Mouse (Mus musculus): Measurements from ENCODE around the gene Zfp2. TPM values are rescaled to one million over a fixed set of nuclear protein-coding genes. Genes with fewer than 3 reads are reported as not detected.
A peak's percentile ranks its signal among the peaks of the same experiment; 100 is the strongest.

Zfp2 gene
- polyA plus RNA-seq, 1 experiment from 2014 or later: 4.6 TPM

GRCm38 (mm10) chr11:50878641-50879040 lies 37.3 kb downstream of the Zfp2 start:
- no peak for DNase-seq (ENCODE audit: low spot score)

GRCm38 (mm10) chr11:50850989-50851601 lies 64.9 kb downstream of the Zfp2 start:
- DNase-seq (ENCODE audit: low spot score): peak; percentile 13

GRCm38 (mm10) chr11:50850177-50850735 lies 65.7 kb downstream of the Zfp2 start, which contains the start of gene Grm6:
Gene Grm6 (plus strand): TSS chr11:50850685.
- DNase-seq (ENCODE audit: low spot score): peak; percentile 80

- DNase-seq (ENCODE audit: low spot score): peak; percentile 12
Observed at GRCm38 (mm10) chr11:50849310-50849709, 66.7 kb downstream of the Zfp2 start.

Other genes with a start within 250 kb of the Zfp2 start
- gene Zfp354c, start 88.4 kb downstream of the Zfp2 start, polyA plus RNA-seq (2015; fragmentation: Nextera tagmentation; extraction: Ambion mirVana): 7.7 and 7.9 TPM in 2 replicates
- 0.29 and 0.49 TPM in 2 replicates for gene Zfp879, start 74.6 kb downstream of the Zfp2 start, polyA plus RNA-seq (2015; fragmentation: Nextera tagmentation; extraction: Ambion mirVana)
- gene Grm6, start 65.5 kb downstream of the Zfp2 start, polyA plus RNA-seq (2015; fragmentation: Nextera tagmentation; extraction: Ambion mirVana): 0.17 and 0.36 TPM in 2 replicates
- gene Zfp454, start 28.5 kb downstream of the Zfp2 start, polyA plus RNA-seq (2015; fragmentation: Nextera tagmentation; extraction: Ambion mirVana): 0.35 and 0.53 TPM in 2 replicates
- 0.27 and 0.33 TPM in 2 replicates for gene Zfp354b, start 15.5 kb upstream of the Zfp2 start, polyA plus RNA-seq (2015; fragmentation: Nextera tagmentation; extraction: Ambion mirVana)
- gene 4933414I15Rik, start 27.6 kb upstream of the Zfp2 start, polyA plus RNA-seq (2015; fragmentation: Nextera tagmentation; extraction: Ambion mirVana): not detected in 2 replicates
- gene Prop1, start 37.6 kb upstream of the Zfp2 start, polyA plus RNA-seq (2015; fragmentation: Nextera tagmentation; extraction: Ambion mirVana): not detected in 2 replicates
- not detected in 2 replicates for gene Olfr1378, start 50.4 kb upstream of the Zfp2 start, polyA plus RNA-seq (2015; fragmentation: Nextera tagmentation; extraction: Ambion mirVana)
- gene Olfr1377, start 65.8 kb upstream of the Zfp2 start, polyA plus RNA-seq (2015; fragmentation: Nextera tagmentation; extraction: Ambion mirVana): not detected in 2 replicates
- not detected in 2 replicates for gene Olfr51, start 87.4 kb upstream of the Zfp2 start, polyA plus RNA-seq (2015; fragmentation: Nextera tagmentation; extraction: Ambion mirVana)
- gene Olfr54, start 98.1 kb upstream of the Zfp2 start, polyA plus RNA-seq (2015; fragmentation: Nextera tagmentation; extraction: Ambion mirVana): 0.03 TPM in 1 of 2 replicates, not detected in the other
- not detected in 2 replicates for gene Olfr1375, start 131.9 kb upstream of the Zfp2 start, polyA plus RNA-seq (2015; fragmentation: Nextera tagmentation; extraction: Ambion mirVana)
- gene Zfp354a, start 143.1 kb upstream of the Zfp2 start, polyA plus RNA-seq (2015; fragmentation: Nextera tagmentation; extraction: Ambion mirVana): 0.74 and 0.75 TPM in 2 replicates